In the genomic region with DNA sequence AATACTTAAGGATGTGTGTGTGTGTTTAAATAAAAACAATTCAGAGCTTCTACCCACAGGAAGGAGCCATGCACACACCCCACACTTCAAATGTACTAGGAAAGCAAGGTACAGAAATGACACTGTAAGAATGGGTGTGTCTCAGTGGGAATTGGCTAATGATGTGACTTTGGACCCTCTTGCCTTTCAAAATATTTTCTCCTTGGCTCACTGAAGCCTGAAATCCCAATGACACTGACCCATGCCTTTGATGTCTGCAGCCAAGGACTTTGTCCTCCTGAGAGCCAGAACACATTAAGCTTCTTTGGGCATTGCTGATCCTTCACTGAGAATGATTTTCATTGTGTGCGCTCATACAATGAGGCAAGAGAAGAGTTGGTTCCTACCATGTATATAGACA, we compare ENCODE assay signal across 31 mouse cellular contexts.
DNase-seq lines count a peak whose midpoint lies in the region; ATAC-seq and TF ChIP-seq lines count a peak whose summit lies in the region.
"Had no signal": no experiment of that assay in that cellular context is flagged by ENCODE, and none has a peak within 500 bp of the region (broad histone marks: within the 10 kb centered on the region; RNA-seq: fewer than 3 reads in every experiment).

No protein-coding gene starts in this region.

- no peak overlapping the region for H3K4me2 ChIP-seq in liver, postnatal 0 days (ENCODE audit: low read depth, low read length)
- H3K4me2 ChIP-seq in kidney, embryonic 15.5 days: no peak overlapping the region
- no peak overlapping the region for H3K4me2 ChIP-seq in neural tube, embryonic 15.5 days
- H3K4me2 ChIP-seq: heart, embryonic 13.5 days; hindbrain, embryonic 14.5 days; limb, embryonic 13.5 days; liver, embryonic 12.5 days; midbrain, embryonic 11.5 days; neural tube, embryonic 13.5 days had no signal

- H3K9ac ChIP-seq in liver, adult 2 months (ENCODE audit: low read depth, low read length): no peak overlapping the region
- H3K9ac ChIP-seq in liver, postnatal 0 days (replicated peaks): no peak overlapping the region
- H3K9ac ChIP-seq in kidney, embryonic 15.5 days: no peak overlapping the region
- no peak overlapping the region for H3K9ac ChIP-seq in neural tube, embryonic 15.5 days (replicated peaks)
- H3K9ac ChIP-seq: heart, embryonic 13.5 days; hindbrain, embryonic 14.5 days; limb, embryonic 13.5 days; liver, embryonic 12.5 days; neural tube, embryonic 13.5 days had no signal

- TF ChIP-seq POLR2A in liver, adult 2 months (IDR thresholded peaks at IDR 0.05; ENCODE audit: extremely low read depth, insufficient read depth, low read length): no peak

- peak overlapping the region; percentile 32; the same call in 1 of the 2 replicates for H3K27ac ChIP-seq in liver, adult 2 months (replicated peaks; ENCODE audit: insufficient read depth, low read depth, low read length)
- H3K27ac ChIP-seq in liver, postnatal 0 days (ENCODE audit: low read depth): no peak overlapping the region
- no peak overlapping the region for H3K27ac ChIP-seq in kidney, embryonic 15.5 days
- H3K27ac ChIP-seq in neural tube, embryonic 15.5 days (replicated peaks): no peak overlapping the region
- H3K27ac ChIP-seq: heart, embryonic 13.5 days; hindbrain, embryonic 14.5 days; layer of hippocampus, adult 2 months; left cerebral cortex, adult 2 months; limb, embryonic 13.5 days; liver, embryonic 12.5 days; neural tube, embryonic 13.5 days had no signal

- ATAC-seq in liver, postnatal 0 days: no peak
- ATAC-seq in kidney, embryonic 15.5 days (replicated peaks; ENCODE audit: low FRiP score): peak; percentile 64
- ATAC-seq in neural tube, embryonic 15.5 days (ENCODE audit: low FRiP score): no peak
- ATAC-seq: activated CD4-positive, CD25-positive, alpha-beta regulatory T cell, adult 4 months; forebrain, embryonic 14.5 days; intestine, postnatal 0 days; liver, embryonic 12.5 days; midbrain, embryonic 16.5 days had no signal

- no peak for TF ChIP-seq CTCF in liver, adult 2 months (IDR thresholded peaks at IDR 0.05; ENCODE audit: low read depth, low read length)
- TF ChIP-seq CTCF in liver, postnatal 0 days (IDR thresholded peaks at IDR 0.05; ENCODE audit: low read depth): no peak

- no peak overlapping the region for H3K4me3 ChIP-seq in liver, adult 2 months (ENCODE audit: insufficient read depth, low read depth, low read length)
- H3K4me3 ChIP-seq in liver, postnatal 0 days (ENCODE audit: low read depth, low read length): no peak overlapping the region
- H3K4me3 ChIP-seq in kidney, embryonic 15.5 days (replicated peaks): no peak overlapping the region
- no peak overlapping the region for H3K4me3 ChIP-seq in neural tube, embryonic 15.5 days (replicated peaks)
- H3K4me3 ChIP-seq: heart, embryonic 13.5 days; layer of hippocampus, adult 2 months; left cerebral cortex, adult 2 months; limb, embryonic 13.5 days; liver, embryonic 12.5 days; myocyte; neural tube, embryonic 13.5 days had no signal

- peak; percentile 38 for DNase-seq in adrenal gland, adult 2 months
- no peak for DNase-seq in adrenal gland, postnatal 14 days
- DNase-seq in liver, adult 2 months (ENCODE audit: extremely low read depth, low read depth, low spot score): peak; percentile 94
- DNase-seq in liver, postnatal 0 days: no peak
- peak; percentile 37 to 68 for DNase-seq in kidney, postnatal 25 days
- no peak for DNase-seq in right cerebral cortex, postnatal 25 days
- DNase-seq: cerebellum, adult 9-10 months; cerebellum, postnatal 36 days; heart, postnatal 10 days; lung, adult 18-20 months; lung, postnatal 14 days; retina, postnatal 1 day; right cerebral cortex, postnatal 14 days; thymus, adult 18-20 months; thymus, postnatal 25 days had no signal

- TF ChIP-seq EP300 in liver, postnatal 0 days (IDR thresholded peaks at IDR 0.05; ENCODE audit: low read depth): no peak

- H3K79me2 ChIP-seq in liver, adult 2 months (ENCODE audit: control insufficient read depth, insufficient read depth, low read length): no peaks in the 10 kb centered on the region

- H3K27me3 ChIP-seq in liver, adult 2 months (ENCODE audit: control insufficient read depth, insufficient read depth, low read length): no peaks in the 10 kb centered on the region
- H3K27me3 ChIP-seq in liver, postnatal 0 days (ENCODE audit: insufficient read depth, low read length): no peaks in the 10 kb centered on the region
- no peaks in the 10 kb centered on the region for H3K27me3 ChIP-seq in kidney, embryonic 15.5 days
- no peaks in the 10 kb centered on the region for H3K27me3 ChIP-seq in neural tube, embryonic 15.5 days (replicated peaks)
- H3K27me3 ChIP-seq: CH12.LX; heart, embryonic 13.5 days; limb, embryonic 13.5 days; liver, embryonic 12.5 days; neural tube, embryonic 13.5 days had no signal

- no peaks in the 10 kb centered on the region for H3K9me3 ChIP-seq in liver, postnatal 0 days (ENCODE audit: low read length)
- no peaks in the 10 kb centered on the region for H3K9me3 ChIP-seq in kidney, embryonic 15.5 days (replicated peaks)
- no peaks in the 10 kb centered on the region for H3K9me3 ChIP-seq in neural tube, embryonic 15.5 days (replicated peaks)
- H3K9me3 ChIP-seq: heart, embryonic 13.5 days; limb, embryonic 13.5 days; liver, embryonic 12.5 days; neural tube, embryonic 13.5 days had no signal

- H3K4me1 ChIP-seq in liver, adult 2 months (ENCODE audit: control insufficient read depth, insufficient read depth, low read length): peaks cover 12% of the 10 kb centered on the region; the same call in 1 of the 2 replicates
- H3K4me1 ChIP-seq in liver, postnatal 0 days (ENCODE audit: insufficient read depth): no peaks in the 10 kb centered on the region
- no peaks in the 10 kb centered on the region for H3K4me1 ChIP-seq in kidney, embryonic 15.5 days
- no peaks in the 10 kb centered on the region for H3K4me1 ChIP-seq in neural tube, embryonic 15.5 days
- H3K4me1 ChIP-seq: heart, embryonic 13.5 days; liver, embryonic 12.5 days; neural tube, embryonic 13.5 days had no signal

- WGBS in liver, adult 2 months: 39% methylated on average over 1 of the region's 1 CpGs
- 100% methylated on average over 1 of the region's 1 CpGs for WGBS in liver, postnatal 0 days (ENCODE audit: insufficient replicate concordance)
- WGBS in kidney, embryonic 15.5 days: 89% methylated on average over 1 of the region's 1 CpGs
- WGBS in neural tube, embryonic 15.5 days: 95% methylated on average over 1 of the region's 1 CpGs

- no peaks in the 10 kb centered on the region for H3K36me3 ChIP-seq in liver, adult 2 months (ENCODE audit: control insufficient read depth, insufficient read depth, low read length)
- H3K36me3 ChIP-seq in liver, postnatal 0 days (replicated peaks; ENCODE audit: insufficient read depth, low read length): no peaks in the 10 kb centered on the region
- H3K36me3 ChIP-seq in kidney, embryonic 15.5 days: no peaks in the 10 kb centered on the region
- H3K36me3 ChIP-seq in neural tube, embryonic 15.5 days: no peaks in the 10 kb centered on the region
- H3K36me3 ChIP-seq: heart, embryonic 13.5 days; limb, embryonic 13.5 days; liver, embryonic 12.5 days; neural tube, embryonic 13.5 days had no signal

Comparison
In these comparisons a context has a peak if more than half of its experiments do, and no peak if none do; other contexts are left out.
1. DNase-seq: peak in adrenal gland, adult 2 months (single experiment), liver, adult 2 months (single experiment) and kidney, postnatal 25 days (2 of 2); none in adrenal gland, postnatal 14 days (single experiment), liver, postnatal 0 days (single experiment) and right cerebral cortex, postnatal 25 days (single experiment).